Mouse (Mus musculus): Measurements from ENCODE around the gene Cx3cr1. TPM values are rescaled to one million over a fixed set of nuclear protein-coding genes. Genes with fewer than 3 reads are reported as not detected.

The Cx3cr1 gene
- total RNA-seq, 2 experiments from 2014 or later: 3.4 TPM

- intact Hi-C loops (cut with DNase I): loop anchor here (5.0 kb wide), 2 partner anchors 104 to 159 kb away; no protein-coding TSS in a partner anchor
- DNase-seq: no peak
These were observed 156.4 kb downstream of the Cx3cr1 start for GRCm38 (mm10) chr9:119913087-119913838.

GRCm38 (mm10) chr9:119909931-119910330, 159.7 kb downstream of the Cx3cr1 start:
- intact Hi-C loops (cut with DNase I): loop anchor here (5.0 kb wide), 2 partner anchors 107 to 162 kb away; no protein-coding TSS in a partner anchor

GRCm38 (mm10) chr9:119908708-119909107, 161.0 kb downstream of the Cx3cr1 start:
- intact Hi-C loops (cut with DNase I): no loop called here
- DNase-seq: no peak

More at GRCm38 (mm10) chr9:119909931-119910330, 159.7 kb downstream of the Cx3cr1 start:
- no peak for DNase-seq

- DNase-seq: no peak
- intact Hi-C loops (cut with DNase I): no loop called here
These were observed 167.1 kb downstream of the Cx3cr1 start for GRCm38 (mm10) chr9:119902410-119903151.

- DNase-seq: no peak
- intact Hi-C loops (cut with DNase I): no loop called here
These were observed 170.2 kb downstream of the Cx3cr1 start for GRCm38 (mm10) chr9:119899446-119899845.

- intact Hi-C loops (cut with DNase I): no loop called here
- peak in 1 of 2 experiments; percentile 37 for DNase-seq
These were observed 174.5 kb downstream of the Cx3cr1 start for GRCm38 (mm10) chr9:119895040-119895721.

GRCm38 (mm10) chr9:119894339-119895009, 175.2 kb downstream of the Cx3cr1 start, which contains the start of gene Wdr48:
TSS of gene Wdr48 (plus strand) at chr9:119894878.
- intact Hi-C loops (cut with DNase I): loop anchor here (5.0 kb wide), 1 partner anchor 437 kb away; no protein-coding TSS in a partner anchor
- DNase-seq: peak; percentile 94 to 98

- intact Hi-C loops (cut with DNase I): loop anchor here (5.0 kb wide), 1 partner anchor 437 kb away; no protein-coding TSS in a partner anchor
- no peak for DNase-seq
These were observed 175.8 kb downstream of the Cx3cr1 start for GRCm38 (mm10) chr9:119893881-119894280.

GRCm38 (mm10) chr9:119890692-119891091, 179.0 kb downstream of the Cx3cr1 start:
- intact Hi-C loops (cut with DNase I): loop anchor here (1.0 to 5.0 kb wide), 3 partner anchors 98 to 433 kb away; no protein-coding TSS in a partner anchor
- peak in 1 of 2 experiments; percentile 38 for DNase-seq

GRCm38 (mm10) chr9:119889446-119889845, 180.2 kb downstream of the Cx3cr1 start:
- no peak for DNase-seq
- intact Hi-C loops (cut with DNase I): no loop called here

GRCm38 (mm10) chr9:119888843-119889246, 180.8 kb downstream of the Cx3cr1 start:
- intact Hi-C loops (cut with DNase I): no loop called here
- no peak for DNase-seq

GRCm38 (mm10) chr9:119887144-119887901, 182.4 kb downstream of the Cx3cr1 start:
- no peak for DNase-seq
- intact Hi-C loops (cut with DNase I): no loop called here

GRCm38 (mm10) chr9:119854170-119854569, 215.5 kb downstream of the Cx3cr1 start:
- intact Hi-C loops (cut with DNase I): no loop called here
- DNase-seq: no peak

- DNase-seq: no peak
- intact Hi-C loops (cut with DNase I): no loop called here
These were observed 216.4 kb downstream of the Cx3cr1 start for GRCm38 (mm10) chr9:119853071-119853846.

- intact Hi-C loops (cut with DNase I): no loop called here
- DNase-seq: no peak
These were observed 217.2 kb downstream of the Cx3cr1 start for GRCm38 (mm10) chr9:119852347-119853030.
